Mouse (Mus musculus) thymus, postnatal 10 days (tissue): ENCODE data around the gene Egfl8.
A peak's percentile ranks its signal among the peaks of the same experiment; 100 is the strongest.

Experiments
- DNase-seq, 2 experiments: peaks; one replicate each; pipeline ENCODE4 v3.0.0; 2021; ENCODE audit warnings: low spot score in 2 of 2

Gene Egfl8

GRCm38 (mm10) chr17:34648141-34648890 lies 32.5 kb upstream of the Egfl8 start:
- DNase-seq = no peak

GRCm38 (mm10) chr17:34646906-34647787 lies 31.4 kb upstream of the Egfl8 start, which contains the start of gene Atf6b:
Atf6b (plus strand) TSS chr17:34647146.
- peak; percentile 90 to 96 for DNase-seq

- DNase-seq = no peak
Observed at GRCm38 (mm10) chr17:34645831-34646511, 30.2 kb upstream of the Egfl8 start.

- DNase-seq = no peak
Observed at GRCm38 (mm10) chr17:34645256-34645829, 29.6 kb upstream of the Egfl8 start.

GRCm38 (mm10) chr17:34644608-34645007 lies 28.8 kb upstream of the Egfl8 start, which contains the start of gene Fkbpl:
Fkbpl (plus strand) TSS chr17:34644764.
- peak; percentile 95 for DNase-seq

- DNase-seq = no peak
Observed at GRCm38 (mm10) chr17:34643944-34644343, 28.2 kb upstream of the Egfl8 start.

GRCm38 (mm10) chr17:34643379-34643778 lies 27.6 kb upstream of the Egfl8 start:
- no peak for DNase-seq

- no peak for DNase-seq
Observed at GRCm38 (mm10) chr17:34641945-34642344, 26.2 kb upstream of the Egfl8 start.

- no peak for DNase-seq
Observed at GRCm38 (mm10) chr17:34640778-34641601, 25.2 kb upstream of the Egfl8 start.

- no peak for DNase-seq
Observed at GRCm38 (mm10) chr17:34639461-34640255, 23.9 kb upstream of the Egfl8 start.

GRCm38 (mm10) chr17:34637459-34637858 lies 21.7 kb upstream of the Egfl8 start:
- no peak for DNase-seq

- no peak for DNase-seq
Observed at GRCm38 (mm10) chr17:34635671-34636070, 19.9 kb upstream of the Egfl8 start.

- DNase-seq = peak; percentile 82 to 89
Observed at GRCm38 (mm10) chr17:34632261-34632691, 16.5 kb upstream of the Egfl8 start.

GRCm38 (mm10) chr17:34631647-34632046 lies 15.9 kb upstream of the Egfl8 start:
- peak in 1 of 2 experiments; percentile 33 for DNase-seq

- DNase-seq = peak; percentile 70
Observed at GRCm38 (mm10) chr17:34630761-34631301, 15.1 kb upstream of the Egfl8 start.

- peak; percentile 82 to 86 for DNase-seq
Observed at GRCm38 (mm10) chr17:34629796-34630603, 14.2 kb upstream of the Egfl8 start.

GRCm38 (mm10) chr17:34629221-34629751 lies 13.5 kb upstream of the Egfl8 start, which contains the start of gene Prrt1:
Prrt1 (plus strand) TSS chr17:34629533.
- peak; percentile 47 to 51 for DNase-seq

- peak; percentile 37 to 38 for DNase-seq
Observed at GRCm38 (mm10) chr17:34628644-34628967, 12.8 kb upstream of the Egfl8 start.
